Mouse (Mus musculus) hindbrain, postnatal 0 days (tissue): ENCODE results near the gene Lyrm9. TPM values are rescaled to one million over a fixed set of nuclear protein-coding genes. Genes with fewer than 3 reads are reported as not detected.

ENCODE experiments used
- ATAC-seq: fragments of 200-750 bp; cut with Nextera tagmentation; 2 replicates; pipeline ENCODE4 v1.8.0; 2017; ENCODE audit warnings: mild to moderate bottlenecking, moderate TSS enrichment, moderate library complexity
- DNase-seq: peaks from one replicate; pipeline ENCODE4 v3.0.0-alpha.2; 2015; ENCODE audit warnings: low spot score
- H3K27ac ChIP-seq: fragments of 300-500 bp; sonication (generic); 2 replicates; pipeline ENCODE4 v1.5.1; 2014; ENCODE audit warnings: mild to moderate bottlenecking
- H3K27me3 ChIP-seq: fragments of 300-500 bp; sonication (generic); 2 replicates; pipeline ENCODE4 v1.6.1; 2014; ENCODE audit warnings: low read length, mixed read lengths; ENCODE audit not compliant: insufficient read depth
- H3K36me3 ChIP-seq: fragments of 300-500 bp; sonication (generic); 2 replicates; pipeline ENCODE4 v1.6.1; 2014; ENCODE audit warnings: low read length, mixed read lengths; ENCODE audit not compliant: insufficient read depth
- H3K4me1 ChIP-seq: fragments of 300-500 bp; sonication (generic); 2 replicates; pipeline ENCODE4 v1.6.1; 2014; ENCODE audit warnings: antibody characterized with exemption, low read length, mixed read lengths; ENCODE audit not compliant: insufficient read depth
- H3K4me2 ChIP-seq: fragments of 300-500 bp; sonication (generic); 2 replicates; pipeline ENCODE4 v1.6.1; 2014; ENCODE audit warnings: low read depth, mild to moderate bottlenecking, low read length, moderate library complexity, mixed read lengths
- H3K4me3 ChIP-seq: fragments of 300-500 bp; sonication (generic); 2 replicates; pipeline ENCODE4 v1.5.1; 2014; ENCODE audit warnings: low read length
- H3K9ac ChIP-seq: fragments of 300-500 bp; sonication (generic); replicated peaks from 2 replicates; pipeline ENCODE4 v1.6.1; 2014; ENCODE audit warnings: mild to moderate bottlenecking, low read length, moderate library complexity, mixed read lengths
- H3K9me3 ChIP-seq: fragments of 300-500 bp; sonication (generic); 2 replicates; pipeline ENCODE4 v1.6.1; 2016; ENCODE audit warnings: low read length, mixed read lengths
- CTCF ChIP-seq: IDR thresholded peaks from 2 replicates; pipeline ENCODE4 v1.5.1; 2016; ENCODE audit warnings: antibody characterized with exemption, control low read depth, low read depth
- WGBS: fragments of 180-500 bp; shearing (Covaris S2); extraction: QIAGEN DNeasy Blood & Tissue Kit; methylation state at CpG from one replicate; pipeline ENCODE4 v1.1.7; 2014; 5-methylcytosine and 5-hydroxymethylcytosine counted together
- polyA plus RNA-seq: library from polyadenylated mRNA; unstranded; fragments of >200 nt; fragmentation: Nextera tagmentation; extraction: Ambion mirVana; gene quantifications from 2 replicates; pipeline ENCODE4 v1.2.1, GENCODE M21; 2015
- total RNA-seq: library from RNA; depleted of rRNA; stranded (reverse); fragments of >200 nt; gene quantifications from 2 replicates; pipeline ENCODE4 v1.2.3, GENCODE M21; 2014; rRNA removed

Lyrm9 gene
- total and polyA plus RNA-seq, 2 experiments from 2014 or later: 44.2 to 51.6 TPM

- DNase-seq: no peak
- Histone ChIP-seq H3K9ac (no peak overlapping the region), H3K4me3 (no peak overlapping the region), H3K9me3 (no peaks in the 10 kb centered on the region), H3K4me1 (no peaks in the 10 kb centered on the region), H3K4me2 (no peak overlapping the region), H3K36me3 (no peaks in the 10 kb centered on the region), H3K27ac (no peak overlapping the region), H3K27me3 (no peaks in the 10 kb centered on the region)
- ATAC-seq: no peak
- 81% methylated on average over 4 of the region's 4 CpGs for WGBS
- TF ChIP-seq CTCF: no peak
These were observed 44.5 kb downstream of the Lyrm9 start for GRCm38 (mm10) chr11:78870891-78871290.

- no peaks in the 10 kb centered on the region for H3K9me3 ChIP-seq
- DNase-seq (no peak), ATAC-seq (no peak)
- H3K27me3 ChIP-seq: no peaks in the 10 kb centered on the region
- H3K9ac ChIP-seq: no peak overlapping the region
- H3K27ac ChIP-seq: no peak overlapping the region
- no peak overlapping the region for H3K4me3 ChIP-seq
- H3K4me2 ChIP-seq: no peak overlapping the region
- no peaks in the 10 kb centered on the region for H3K4me1 ChIP-seq
- TF ChIP-seq CTCF: no peak
- WGBS: 49% methylated on average over 2 of the region's 2 CpGs
- no peaks in the 10 kb centered on the region for H3K36me3 ChIP-seq
These were observed 46.4 kb downstream of the Lyrm9 start for GRCm38 (mm10) chr11:78872782-78873181.

DNA sequence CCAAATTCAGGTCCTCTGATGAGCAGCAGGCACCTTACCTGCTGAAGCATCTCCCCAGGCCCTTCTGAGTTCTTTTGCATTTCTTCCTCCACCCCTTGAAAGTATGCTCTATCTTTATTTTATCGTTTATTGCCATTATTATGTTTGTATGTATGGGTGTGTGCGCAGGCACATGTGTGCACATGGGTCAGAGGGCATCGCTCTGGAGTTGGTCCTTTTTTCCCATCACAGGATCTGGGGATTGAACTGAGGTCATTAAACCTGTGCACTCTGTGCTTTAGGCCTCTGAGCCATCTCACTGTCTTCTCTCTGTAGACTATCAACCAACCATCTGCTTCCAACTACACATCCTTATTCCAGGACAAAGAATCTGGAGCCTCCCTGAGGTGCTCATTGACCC is 53.3 kb downstream of the Lyrm9 start:
- 91% methylated on average over 3 of the region's 3 CpGs for WGBS
- no peak for TF ChIP-seq CTCF
- Histone ChIP-seq H3K36me3 (no peaks in the 10 kb centered on the region), H3K4me3 (no peak overlapping the region), H3K9me3 (no peaks in the 10 kb centered on the region), H3K27me3 (no peaks in the 10 kb centered on the region), H3K4me1 (no peaks in the 10 kb centered on the region), H3K9ac (no peak overlapping the region), H3K27ac (no peak overlapping the region), H3K4me2 (no peak overlapping the region)
- ATAC-seq (no peak), DNase-seq (no peak)

- Histone ChIP-seq H3K4me1 (peaks cover 3% of the 10 kb centered on the region; the same call in 1 of the 2 replicates), H3K9me3 (no peaks in the 10 kb centered on the region), H3K36me3 (no peaks in the 10 kb centered on the region), H3K27me3 (no peaks in the 10 kb centered on the region), H3K27ac (no peak overlapping the region; the same call in 1 of the 2 replicates), H3K4me2 (no peak overlapping the region), H3K9ac (no peak overlapping the region), H3K4me3 (no peak overlapping the region)
- peak; percentile 33 for DNase-seq
- WGBS: 42% methylated on average over 1 of the region's 1 CpGs
- no peak for TF ChIP-seq CTCF
- ATAC-seq: peak; percentile 61
These were observed 60.3 kb downstream of the Lyrm9 start for GRCm38 (mm10) chr11:78886693-78887092.

DNA sequence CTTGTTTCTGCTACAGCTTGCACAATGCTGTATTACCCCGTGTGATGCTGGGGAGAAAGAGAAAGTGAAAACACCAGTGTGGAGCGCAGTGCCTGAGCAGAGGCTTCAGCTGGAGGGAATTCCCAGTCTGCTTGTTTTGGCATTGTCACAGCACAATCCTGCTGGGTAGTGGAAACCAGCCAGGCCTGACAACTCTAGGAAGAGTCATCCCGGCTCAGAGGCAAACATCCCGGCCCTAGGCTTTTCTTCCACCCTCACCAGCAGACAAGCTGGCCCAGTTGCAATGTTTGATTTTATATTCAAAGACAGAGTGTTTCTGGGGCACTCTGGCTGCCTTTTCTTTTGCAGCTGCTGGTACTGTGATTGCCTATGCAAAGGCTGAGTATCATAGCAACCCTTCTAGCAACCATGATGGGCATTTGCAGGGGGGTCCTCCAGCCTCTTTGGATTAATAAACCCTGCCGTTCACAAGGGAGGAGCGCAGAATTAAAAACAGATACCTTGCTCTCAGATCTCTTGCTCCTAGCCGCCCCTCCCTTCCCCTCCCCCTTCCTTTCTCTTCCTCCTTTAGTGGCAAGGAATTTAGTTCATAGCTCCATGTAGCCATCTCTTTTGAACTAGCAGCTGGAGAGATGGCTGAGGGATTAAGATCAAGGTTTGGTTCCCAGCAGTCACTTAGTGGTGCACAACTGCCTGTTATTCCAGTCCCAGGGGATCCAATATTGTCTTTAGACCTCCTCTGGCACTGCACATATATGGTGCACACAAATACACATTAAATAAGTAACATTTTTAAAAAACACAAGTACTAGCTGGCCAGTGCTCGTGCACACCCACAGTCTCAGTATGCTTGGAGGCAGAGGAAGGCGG is 61.0 kb downstream of the Lyrm9 start:
- WGBS: 21% methylated on average over 9 of the region's 9 CpGs
- no peak overlapping the region for H3K4me3 ChIP-seq
- no peaks in the 10 kb centered on the region for H3K36me3 ChIP-seq
- no peaks in the 10 kb centered on the region for H3K9me3 ChIP-seq
- no peak for TF ChIP-seq CTCF
- ATAC-seq (peak; percentile 96), DNase-seq (peak; percentile 92)
- peak overlapping the region; percentile 61 for H3K27ac ChIP-seq
- no peak overlapping the region for H3K4me2 ChIP-seq
- peaks cover 3% of the 10 kb centered on the region; the same call in 1 of the 2 replicates for H3K4me1 ChIP-seq
- no peak overlapping the region for H3K9ac ChIP-seq
- H3K27me3 ChIP-seq: no peaks in the 10 kb centered on the region

DNA sequence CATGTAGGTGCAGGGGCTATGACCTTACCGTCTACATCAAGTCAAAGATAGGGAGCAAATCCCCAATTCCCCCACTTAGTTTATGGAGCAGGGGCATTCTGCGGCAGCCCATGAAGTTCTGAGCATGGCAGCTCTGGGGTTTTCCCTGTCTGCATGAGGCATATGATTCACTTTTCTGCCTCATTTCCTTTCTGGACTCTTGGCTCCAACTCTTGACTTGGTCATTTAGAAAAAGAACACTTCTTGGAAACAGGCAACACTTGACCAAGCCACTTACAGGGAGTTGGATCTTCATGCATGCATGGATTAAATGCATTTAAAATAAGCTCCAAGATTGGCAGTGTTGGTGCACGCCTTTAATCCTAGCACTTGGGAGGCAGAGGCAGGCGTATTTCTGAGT is 62.8 kb downstream of the Lyrm9 start:
- Histone ChIP-seq H3K9ac (no peak overlapping the region), H3K27ac (no peak overlapping the region), H3K4me2 (no peak overlapping the region), H3K4me3 (no peak overlapping the region), H3K9me3 (no peaks in the 10 kb centered on the region), H3K27me3 (no peaks in the 10 kb centered on the region), H3K36me3 (no peaks in the 10 kb centered on the region), H3K4me1 (peaks cover 3% of the 10 kb centered on the region; the same call in 1 of the 2 replicates)
- peak; percentile 28 for DNase-seq
- TF ChIP-seq CTCF: no peak
- 84% methylated on average over 4 of the region's 4 CpGs for WGBS
- ATAC-seq: no peak

Other genes with a start within 250 kb of the Lyrm9 start
- gene Nlk, start 129.2 kb upstream of the Lyrm9 start, total RNA-seq: 30.4 and 36.7 TPM in 2 replicates
- 20.0 and 20.6 TPM in 2 replicates for gene Nlk, start 129.2 kb upstream of the Lyrm9 start, polyA plus RNA-seq
- 35.9 and 39.0 TPM in 2 replicates for gene Ccnq, start 74.9 kb upstream of the Lyrm9 start, total RNA-seq
- 35.4 and 37.5 TPM in 2 replicates for gene Ccnq, start 74.9 kb upstream of the Lyrm9 start, polyA plus RNA-seq
- gene Nos2, start 94.2 kb downstream of the Lyrm9 start, total RNA-seq: 0.21 and 0.36 TPM in 2 replicates
- 0.41 and 0.52 TPM in 2 replicates for gene Nos2, start 94.2 kb downstream of the Lyrm9 start, polyA plus RNA-seq
- gene Lgals9, start 158.4 kb downstream of the Lyrm9 start, total RNA-seq: 19.0 and 21.8 TPM in 2 replicates
- gene Lgals9, start 158.4 kb downstream of the Lyrm9 start, polyA plus RNA-seq: 23.3 and 24.0 TPM in 2 replicates